Mouse (Mus musculus): ENCODE data around the gene Col25a1.

Col25a1 gene

GRCm38 (mm10) chr3:130131201-130131600, at the start of gene Col25a1:
TSS of gene Col25a1 (plus strand) at chr3:130131501.
- DNase-seq (ENCODE audit: low spot score in 2 of 2): no peak

GRCm38 (mm10) chr3:130083312-130083711, 48.0 kb upstream of the Col25a1 start:
- DNase-seq (ENCODE audit: low spot score in 2 of 2): no peak

- DNase-seq (ENCODE audit: low spot score in 2 of 2): no peak
These were observed 44.8 kb upstream of the Col25a1 start for GRCm38 (mm10) chr3:130086372-130087080.

GRCm38 (mm10) chr3:130087466-130087865, 43.8 kb upstream of the Col25a1 start:
- no peak for DNase-seq (ENCODE audit: low spot score in 2 of 2)

- DNase-seq (ENCODE audit: low spot score in 2 of 2): no peak
These were observed 42.6 kb upstream of the Col25a1 start for GRCm38 (mm10) chr3:130088654-130089053.

- DNase-seq (ENCODE audit: low spot score in 2 of 2): no peak
These were observed 40.8 kb upstream of the Col25a1 start for GRCm38 (mm10) chr3:130090460-130090859.

- DNase-seq (ENCODE audit: low spot score in 2 of 2): no peak
These were observed 37.1 kb upstream of the Col25a1 start for GRCm38 (mm10) chr3:130094125-130094704.

GRCm38 (mm10) chr3:130095160-130095781, 36.0 kb upstream of the Col25a1 start:
- DNase-seq (ENCODE audit: low spot score in 2 of 2): no peak

GRCm38 (mm10) chr3:130103486-130103885, 27.8 kb upstream of the Col25a1 start:
- peak in 1 of 2 experiments; percentile 8 for DNase-seq (ENCODE audit: low spot score in 2 of 2)

GRCm38 (mm10) chr3:130104471-130104870, 26.8 kb upstream of the Col25a1 start:
- no peak for DNase-seq (ENCODE audit: low spot score in 2 of 2)

- DNase-seq (ENCODE audit: low spot score in 2 of 2): no peak
These were observed 14.4 kb upstream of the Col25a1 start for GRCm38 (mm10) chr3:130116886-130117285.

GRCm38 (mm10) chr3:130127840-130128239, 3.5 kb upstream of the Col25a1 start:
- no peak for DNase-seq (ENCODE audit: low spot score in 2 of 2)

GRCm38 (mm10) chr3:130128564-130128963, 2.7 kb upstream of the Col25a1 start:
- no peak for DNase-seq (ENCODE audit: low spot score in 2 of 2)

- no peak for DNase-seq (ENCODE audit: low spot score in 2 of 2)
These were observed 1.6 kb upstream of the Col25a1 start for GRCm38 (mm10) chr3:130129635-130130206.

GRCm38 (mm10) chr3:130137204-130137603, 5.9 kb downstream of the Col25a1 start:
- DNase-seq (ENCODE audit: low spot score in 2 of 2): no peak

GRCm38 (mm10) chr3:130137640-130138039, 6.3 kb downstream of the Col25a1 start:
- no peak for DNase-seq (ENCODE audit: low spot score in 2 of 2)

GRCm38 (mm10) chr3:130145874-130146273, 14.6 kb downstream of the Col25a1 start:
- DNase-seq (ENCODE audit: low spot score in 2 of 2): no peak

- DNase-seq (ENCODE audit: low spot score in 2 of 2): no peak
These were observed 16.5 kb downstream of the Col25a1 start for GRCm38 (mm10) chr3:130147827-130148226.

- no peak for DNase-seq (ENCODE audit: low spot score in 2 of 2)
These were observed 17.9 kb downstream of the Col25a1 start for GRCm38 (mm10) chr3:130149180-130149579.

- no peak for DNase-seq (ENCODE audit: low spot score in 2 of 2)
These were observed 21.8 kb downstream of the Col25a1 start for GRCm38 (mm10) chr3:130153117-130153516.

- DNase-seq (ENCODE audit: low spot score in 2 of 2): no peak
These were observed 26.2 kb downstream of the Col25a1 start for GRCm38 (mm10) chr3:130157551-130157950.

- DNase-seq (ENCODE audit: low spot score in 2 of 2): no peak
These were observed 28.6 kb downstream of the Col25a1 start for GRCm38 (mm10) chr3:130159906-130160305.

GRCm38 (mm10) chr3:130160902-130161301, 29.6 kb downstream of the Col25a1 start:
- no peak for DNase-seq (ENCODE audit: low spot score in 2 of 2)

Data from spleen, postnatal 36 days (tissue).